Mouse (Mus musculus) ovary, postnatal 36 days (tissue): ENCODE results near the gene Phf21a.

Source experiments
- DNase-seq: peaks from one replicate; pipeline ENCODE4 v3.0.0; 2022; ENCODE audit warnings: low spot score, mixed read lengths

Gene Phf21a

GRCm38 (mm10) chr2:92405687-92406086, 312.8 kb downstream of the Phf21a start:
- no peak for DNase-seq

- no peak for DNase-seq
Measured at GRCm38 (mm10) chr2:92408309-92409045, 315.6 kb downstream of the Phf21a start.

- DNase-seq = no peak
Measured at GRCm38 (mm10) chr2:92411705-92412104, 318.8 kb downstream of the Phf21a start.
